Mouse (Mus musculus) small intestine, adult 2 months (tissue): Measurements from ENCODE around the gene Emd.

Source experiments
- CTCF ChIP-seq: fragments of 200-500 bp; IDR thresholded peaks from 2 replicates; pipeline ENCODE4 v1.5.1; 2012; ENCODE audit warnings: low read depth, mild to moderate bottlenecking, control low read depth, inconsistent platforms, low read length, moderate library complexity, mixed read lengths; ENCODE audit not compliant: insufficient replicate concordance, insufficient read length; ENCODE audit errors: extremely low read depth
- POLR2A ChIP-seq: fragments of 200-500 bp; IDR thresholded peaks from 2 replicates; pipeline ENCODE4 v1.6.1; 2012; ENCODE audit warnings: low read depth, mild to moderate bottlenecking, control low read depth, inconsistent platforms, low read length, moderate library complexity

- TF ChIP-seq POLR2A (no peak), CTCF (peak; percentile 70; the same call in 1 of the 2 replicates)
Observed at GRCm38 (mm10) chrX:74248651-74249050, 5.8 kb upstream of the Emd start.
